Mouse (Mus musculus) liver, postnatal 0 days (tissue): Measurements from ENCODE around the gene Zfp597.

ENCODE experiments used
- CTCF ChIP-seq: sonication (generic); IDR thresholded peaks from 2 replicates; pipeline ENCODE4 v1.5.1; 2016; ENCODE audit warnings: antibody characterized with exemption, low read depth
- EP300 ChIP-seq: IDR thresholded peaks from 2 replicates; pipeline ENCODE4 v1.6.1; 2016; ENCODE audit warnings: antibody characterized with exemption, low read depth, mild to moderate bottlenecking

- no peak for TF ChIP-seq CTCF
- no peak for TF ChIP-seq EP300
Measured at GRCm38 (mm10) chr16:3934091-3934490, 49.7 kb upstream of the Zfp597 start.
